In the genomic region with DNA sequence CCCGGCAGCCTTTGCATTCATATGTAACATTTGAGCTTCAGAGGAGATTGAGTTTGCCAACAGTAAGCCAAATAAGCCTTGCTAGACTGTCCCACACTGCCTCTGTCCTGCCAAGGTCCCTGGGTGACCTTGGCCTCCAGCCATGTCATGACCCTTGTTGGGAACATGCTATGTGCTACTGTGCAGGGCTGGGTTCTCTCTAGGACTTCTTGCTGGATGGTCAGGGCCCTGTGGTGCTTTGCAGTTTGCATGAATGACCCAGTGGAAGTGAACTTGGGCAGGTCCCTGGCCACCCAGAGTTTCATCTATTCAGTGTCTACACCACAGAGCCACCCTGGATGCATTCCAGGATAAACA, we compare ENCODE assay signal across 27 mouse cellular contexts.
A peak's percentile ranks its signal among the peaks of the same experiment; 100 is the strongest.
DNase-seq lines count a peak whose midpoint lies in the region; ATAC-seq lines count a peak whose summit lies in the region.
"Had no signal": no experiment of that assay in that cellular context is flagged by ENCODE, and none has a peak within 500 bp of the region (broad histone marks: within the 10 kb centered on the region; RNA-seq: fewer than 3 reads in every experiment).

No protein-coding gene starts in this region.

- H3K4me1 ChIP-seq in heart, embryonic 11.5 days (ENCODE audit: control insufficient read depth, insufficient read depth, low read length), result no peaks in the 10 kb centered on the region
- H3K4me1 ChIP-seq: forebrain, embryonic 10.5 days; hindbrain, embryonic 15.5 days; kidney, embryonic 15.5 days; megakaryocyte, embryonic 14.5 days; midbrain, embryonic 12.5 days; neural tube, embryonic 12.5 days had no signal

- no peaks in the 10 kb centered on the region for H3K36me3 ChIP-seq in heart, embryonic 11.5 days (ENCODE audit: control insufficient read depth, insufficient read depth, low read length)
- H3K36me3 ChIP-seq: forebrain, embryonic 10.5 days; hindbrain, embryonic 15.5 days; kidney, embryonic 15.5 days; midbrain, embryonic 12.5 days; neural tube, embryonic 12.5 days had no signal

- DNase-seq in cerebellum, postnatal 10 days, result peak; percentile 20 to 31
- DNase-seq in cerebellum, postnatal 14 days, result no peak
- peak; percentile 3 for DNase-seq in heart, postnatal 4 days
- DNase-seq in urinary bladder, postnatal 4 days (ENCODE audit: low spot score in 2 of 2), result peak; percentile 17 to 46
- DNase-seq in urinary bladder, postnatal 10 days (ENCODE audit: low spot score), result no peak
- peak; percentile 19 for DNase-seq in testis, postnatal 14 days (ENCODE audit: low spot score)
- DNase-seq in adipocyte (ENCODE audit: low spot score), result no peak
- DNase-seq: kidney, adult 18-20 months; kidney, postnatal 36 days; lung, postnatal 4 days; right cerebral cortex, adult 18-20 months; thymus, postnatal 14 days had no signal

- no peak for ATAC-seq in heart, embryonic 11.5 days (replicated peaks; ENCODE audit: insufficient number of reproducible peaks, low FRiP score, low TSS enrichment)
- ATAC-seq: CD4-positive, CD25-positive, alpha-beta regulatory T cell, adult 4 months; inflammation-experienced regulatory T-cells, adult 6 months; lung, postnatal 0 days had no signal

- WGBS in heart, embryonic 11.5 days (ENCODE audit: insufficient replicate concordance), result 91% methylated on average over 1 of the region's 1 CpGs

- no peak overlapping the region for H3K9ac ChIP-seq in heart, embryonic 11.5 days (ENCODE audit: low read depth, low read length)
- H3K9ac ChIP-seq: forebrain, postnatal 0 days; hindbrain, embryonic 15.5 days; kidney, embryonic 15.5 days; midbrain, embryonic 12.5 days; neural tube, embryonic 12.5 days had no signal

- H3K27me3 ChIP-seq in heart, embryonic 11.5 days (ENCODE audit: control insufficient read depth, insufficient read depth, low read length), result no peaks in the 10 kb centered on the region
- H3K27me3 ChIP-seq: hindbrain, embryonic 15.5 days; midbrain, embryonic 12.5 days; neural tube, embryonic 12.5 days had no signal

- H3K4me2 ChIP-seq in heart, embryonic 11.5 days, result no peak overlapping the region
- H3K4me2 ChIP-seq: hindbrain, embryonic 15.5 days; kidney, embryonic 15.5 days; liver, embryonic 11.5 days; midbrain, embryonic 12.5 days; neural tube, embryonic 12.5 days had no signal

- no peak overlapping the region for H3K4me3 ChIP-seq in heart, embryonic 11.5 days (ENCODE audit: low read depth, low read length)
- H3K4me3 ChIP-seq: forebrain, embryonic 10.5 days; hindbrain, embryonic 15.5 days; kidney, embryonic 15.5 days; layer of hippocampus, adult 2 months; left cerebral cortex, adult 2 months; megakaryocyte, embryonic 14.5 days; midbrain, embryonic 12.5 days; myocyte; neural tube, embryonic 12.5 days had no signal

- H3K27ac ChIP-seq in heart, embryonic 11.5 days (ENCODE audit: low read depth, low read length), result no peak overlapping the region
- H3K27ac ChIP-seq: forebrain, embryonic 10.5 days; hindbrain, embryonic 15.5 days; kidney, embryonic 15.5 days; layer of hippocampus, adult 2 months; left cerebral cortex, adult 2 months; midbrain, embryonic 12.5 days; neural tube, embryonic 12.5 days had no signal

- H3K9me3 ChIP-seq in heart, embryonic 11.5 days (replicated peaks; ENCODE audit: control insufficient read depth, low read length), result no peaks in the 10 kb centered on the region
- H3K9me3 ChIP-seq: hindbrain, embryonic 15.5 days; kidney, embryonic 15.5 days; megakaryocyte, embryonic 14.5 days; midbrain, embryonic 12.5 days; neural tube, embryonic 12.5 days had no signal

Comparison
In these comparisons a context has a peak if more than half of its experiments do, and no peak if none do; other contexts are left out.
1. DNase-seq: peak in cerebellum, postnatal 10 days (2 of 2), heart, postnatal 4 days (single experiment), urinary bladder, postnatal 4 days (2 of 2) and testis, postnatal 14 days (single experiment); none in cerebellum, postnatal 14 days (0 of 2), urinary bladder, postnatal 10 days (single experiment) and adipocyte (single experiment).